Mouse (Mus musculus) limb, embryonic 10.5 days (tissue): ENCODE measurements around the gene Tubb3. TPM values are rescaled to one million over a fixed set of nuclear protein-coding genes. Genes with fewer than 3 reads are reported as not detected.

Experiments
- DNase-seq: peaks from one replicate; pipeline ENCODE4 v3.0.0-alpha.2; 2017; ENCODE audit warnings: low spot score
- H3K27ac ChIP-seq: fragments of 300-500 bp; sonication (generic); 2 replicates; pipeline ENCODE4 v1.5.1; 2016; ENCODE audit warnings: mild to moderate bottlenecking
- H3K27me3 ChIP-seq: fragments of 300-500 bp; sonication (generic); 2 replicates; pipeline ENCODE4 v1.6.1; 2016; ENCODE audit warnings: low read depth, mild to moderate bottlenecking; ENCODE audit not compliant: poor library complexity, severe bottlenecking
- H3K36me3 ChIP-seq: fragments of 300-500 bp; sonication (generic); 2 replicates; pipeline ENCODE4 v1.6.1; 2016; ENCODE audit warnings: mild to moderate bottlenecking, moderate library complexity
- H3K4me1 ChIP-seq: fragments of 300-500 bp; sonication (generic); 2 replicates; pipeline ENCODE4 v1.6.1; 2016
- H3K4me3 ChIP-seq: fragments of 300-500 bp; sonication (generic); 2 replicates; pipeline ENCODE4 v1.5.1; 2016; ENCODE audit warnings: mild to moderate bottlenecking, moderate library complexity
- H3K9me3 ChIP-seq: fragments of 300-500 bp; sonication (generic); replicated peaks from 2 replicates; pipeline ENCODE4 v1.6.1; 2016; ENCODE audit warnings: mild to moderate bottlenecking
- WGBS: fragments of 180-500 bp; shearing (Covaris S2); methylation state at CpG from one replicate; pipeline ENCODE4 v1.1.7; 2016; 5-methylcytosine and 5-hydroxymethylcytosine counted together
- polyA plus RNA-seq: library from polyadenylated mRNA; unstranded; fragments of >200 nt; fragmentation: Nextera tagmentation; extraction: Ambion mirVana; gene quantifications from 2 replicates; pipeline ENCODE4 v1.2.1, GENCODE M21; 2016

Gene Tubb3
- polyA plus RNA-seq, 1 experiment from 2014 or later: 6.9 TPM

DNA sequence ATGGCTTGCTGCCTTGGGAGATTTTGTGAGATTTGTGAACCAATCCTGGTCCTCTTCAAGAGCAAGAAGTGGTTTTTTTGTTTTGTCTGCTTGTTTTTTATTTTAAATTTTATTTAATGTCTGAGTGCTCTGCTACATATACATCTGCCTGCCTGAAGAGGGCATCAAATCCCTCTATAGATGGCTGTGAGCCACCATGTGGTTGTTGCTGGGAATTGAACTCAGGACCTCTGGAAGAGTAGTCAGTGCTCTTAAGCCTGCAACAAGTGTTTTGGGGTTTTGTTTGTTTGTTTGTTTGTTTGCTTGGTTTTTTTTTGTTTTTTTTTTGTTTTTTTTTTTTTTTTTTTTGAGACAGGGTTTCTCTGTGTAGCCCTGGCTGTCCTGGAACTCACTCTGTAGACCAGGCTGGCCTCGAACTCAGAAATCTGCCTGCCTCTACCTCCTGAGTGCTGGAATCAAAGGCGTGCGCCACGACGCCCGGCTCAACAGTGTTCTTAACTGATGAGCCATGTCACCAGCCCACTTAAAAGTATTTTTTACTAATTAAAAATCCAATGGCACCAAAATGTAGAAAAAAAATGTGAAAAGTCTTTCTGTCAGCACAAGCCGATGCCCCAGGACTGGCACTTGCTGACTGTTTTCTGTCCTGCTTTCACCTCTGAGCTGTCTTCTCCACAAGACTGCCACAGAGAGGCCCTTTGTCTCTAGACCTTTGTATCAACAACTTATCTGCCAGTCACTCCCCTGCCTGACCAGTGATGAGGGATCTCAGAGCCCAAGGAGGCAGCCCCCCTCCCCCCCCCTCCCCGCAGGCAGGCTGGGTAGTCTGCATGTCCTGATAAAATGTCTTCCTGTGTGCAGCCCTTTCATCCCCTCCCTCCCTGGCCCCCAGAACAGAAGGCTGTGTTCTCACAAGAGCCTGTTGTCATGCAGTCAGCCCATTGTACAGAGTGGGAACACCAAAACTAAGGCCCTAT lies 5.0 kb downstream of the Tubb3 start:
- Histone ChIP-seq H3K27me3 (peaks cover 33% of the 10 kb centered on the region), H3K4me1 (peaks cover 18% of the 10 kb centered on the region), H3K36me3 (no peaks in the 10 kb centered on the region), H3K27ac (no peak overlapping the region), H3K4me3 (no peak overlapping the region), H3K9me3 (no peaks in the 10 kb centered on the region)
- no peak for DNase-seq
- WGBS: 87% methylated on average over 8 of the region's 8 CpGs

- peaks cover 11% of the 10 kb centered on the region for H3K4me1 ChIP-seq
- 81% methylated on average over 8 of the region's 8 CpGs for whole genome bisulfite sequencing
- no peak overlapping the region for H3K4me3 ChIP-seq
- peaks cover 29% of the 10 kb centered on the region for H3K27me3 ChIP-seq
- DNase-seq: no peak
- no peaks in the 10 kb centered on the region for H3K36me3 ChIP-seq
- H3K27ac ChIP-seq: no peak overlapping the region
- no peaks in the 10 kb centered on the region for H3K9me3 ChIP-seq
Observed at GRCm38 (mm10) chr8:123416944-123417555, 5.8 kb downstream of the Tubb3 start.

GRCm38 (mm10) chr8:123419711-123420110 lies 8.5 kb downstream of the Tubb3 start:
- H3K27ac ChIP-seq: no peak overlapping the region
- no peaks in the 10 kb centered on the region for H3K36me3 ChIP-seq
- 81% methylated on average over 4 of the region's 4 CpGs for WGBS
- no peaks in the 10 kb centered on the region for H3K9me3 ChIP-seq
- peaks cover 6% of the 10 kb centered on the region; the same call in 1 of the 2 replicates for H3K27me3 ChIP-seq
- no peak for DNase-seq
- 0 out of 2 replicates have a peak, but pooled peaks cover 6% of the 10 kb centered on the region for H3K4me1 ChIP-seq
- H3K4me3 ChIP-seq: no peak overlapping the region

DNA sequence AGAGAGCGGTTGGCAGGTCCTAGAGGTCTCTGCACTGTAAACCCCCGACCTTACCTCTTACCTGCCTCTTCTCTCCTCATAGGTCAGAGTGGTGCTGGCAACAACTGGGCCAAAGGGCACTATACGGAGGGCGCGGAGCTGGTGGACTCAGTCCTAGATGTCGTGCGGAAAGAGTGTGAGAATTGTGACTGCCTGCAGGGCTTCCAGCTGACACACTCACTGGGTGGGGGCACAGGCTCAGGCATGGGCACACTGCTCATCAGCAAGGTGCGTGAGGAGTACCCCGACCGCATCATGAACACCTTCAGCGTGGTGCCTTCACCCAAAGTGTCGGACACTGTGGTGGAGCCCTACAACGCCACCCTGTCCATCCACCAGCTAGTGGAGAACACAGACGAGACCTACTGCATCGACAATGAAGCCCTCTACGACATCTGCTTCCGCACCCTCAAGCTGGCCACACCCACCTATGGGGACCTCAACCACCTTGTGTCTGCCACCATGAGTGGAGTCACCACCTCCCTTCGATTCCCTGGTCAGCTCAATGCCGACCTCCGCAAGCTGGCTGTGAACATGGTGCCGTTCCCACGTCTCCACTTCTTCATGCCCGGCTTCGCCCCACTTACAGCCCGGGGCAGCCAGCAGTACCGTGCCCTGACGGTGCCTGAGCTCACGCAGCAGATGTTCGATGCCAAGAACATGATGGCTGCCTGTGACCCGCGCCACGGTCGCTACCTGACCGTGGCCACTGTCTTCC lies 9.5 kb downstream of the Tubb3 start:
- no peaks in the 10 kb centered on the region for H3K36me3 ChIP-seq

GRCm38 (mm10) chr8:123421325-123421724 lies 10.1 kb downstream of the Tubb3 start:
- H3K9me3 ChIP-seq: no peaks in the 10 kb centered on the region

More for the DNA sequence above, 9.5 kb downstream of the Tubb3 start:
- H3K9me3 ChIP-seq: no peaks in the 10 kb centered on the region
- no peak overlapping the region for H3K27ac ChIP-seq
- H3K4me1 ChIP-seq: 0 out of 2 replicates have a peak, but pooled peaks cover 6% of the 10 kb centered on the region
- WGBS: 94% methylated on average over 34 of the region's 34 CpGs
- H3K4me3 ChIP-seq: no peak overlapping the region
- no peak for DNase-seq
- H3K27me3 ChIP-seq: peaks cover 6% of the 10 kb centered on the region; the same call in 1 of the 2 replicates

DNA sequence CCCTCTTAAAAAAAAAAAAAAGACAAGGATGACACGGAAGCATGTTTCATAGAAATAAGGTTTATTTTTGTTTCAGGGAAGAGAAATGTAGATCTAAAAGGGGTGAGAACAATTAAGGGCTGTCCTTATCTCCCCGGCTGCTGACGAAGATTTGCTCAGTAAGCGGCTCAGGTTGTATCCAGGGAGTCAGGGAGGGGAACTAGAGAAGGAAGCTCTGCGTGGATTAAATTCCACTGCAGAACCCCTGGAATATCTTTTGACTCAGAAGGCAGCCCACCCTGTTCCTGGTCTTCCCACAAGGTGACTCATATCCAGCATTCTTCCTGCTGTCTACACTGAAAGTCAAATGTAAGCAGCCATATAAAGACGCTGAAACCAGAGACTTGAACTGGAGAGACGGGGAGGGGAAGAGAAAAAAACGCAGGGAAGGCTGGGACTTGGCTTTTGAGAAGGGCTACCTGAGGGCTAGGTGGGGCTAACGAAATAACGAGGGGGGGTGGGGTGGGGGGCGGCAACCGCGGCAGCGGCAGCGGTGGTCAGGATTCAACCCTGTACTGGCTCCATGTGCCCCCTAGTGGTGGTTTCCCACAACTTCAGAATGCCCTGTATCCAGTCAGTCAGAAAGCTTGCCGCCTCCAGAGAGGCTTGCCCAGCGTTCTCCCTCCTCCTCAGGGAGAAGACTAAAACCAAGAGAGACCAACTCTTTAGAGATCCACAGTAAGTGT lies 11.0 kb downstream of the Tubb3 start:
- H3K9me3 ChIP-seq: peaks cover 4% of the 10 kb centered on the region
- WGBS: 16% methylated on average over 17 of the region's 17 CpGs
- peaks cover 6% of the 10 kb centered on the region; the same call in 1 of the 2 replicates for H3K27me3 ChIP-seq
- DNase-seq: peak; percentile 75
- no peaks in the 10 kb centered on the region for H3K36me3 ChIP-seq
- H3K4me1 ChIP-seq: 0 out of 2 replicates have a peak, but pooled peaks cover 6% of the 10 kb centered on the region
- no peak overlapping the region for H3K27ac ChIP-seq
- H3K4me3 ChIP-seq: peak overlapping the region; percentile 34; the same call in 1 of the 2 replicates

More at GRCm38 (mm10) chr8:123421325-123421724, 10.1 kb downstream of the Tubb3 start:
- Histone ChIP-seq H3K4me1 (0 out of 2 replicates have a peak, but pooled peaks cover 6% of the 10 kb centered on the region), H3K27me3 (peaks cover 6% of the 10 kb centered on the region; the same call in 1 of the 2 replicates), H3K4me3 (no peak overlapping the region), H3K27ac (no peak overlapping the region), H3K36me3 (no peaks in the 10 kb centered on the region)
- 87% methylated on average over 19 of the region's 19 CpGs for WGBS
- no peak for DNase-seq

DNA sequence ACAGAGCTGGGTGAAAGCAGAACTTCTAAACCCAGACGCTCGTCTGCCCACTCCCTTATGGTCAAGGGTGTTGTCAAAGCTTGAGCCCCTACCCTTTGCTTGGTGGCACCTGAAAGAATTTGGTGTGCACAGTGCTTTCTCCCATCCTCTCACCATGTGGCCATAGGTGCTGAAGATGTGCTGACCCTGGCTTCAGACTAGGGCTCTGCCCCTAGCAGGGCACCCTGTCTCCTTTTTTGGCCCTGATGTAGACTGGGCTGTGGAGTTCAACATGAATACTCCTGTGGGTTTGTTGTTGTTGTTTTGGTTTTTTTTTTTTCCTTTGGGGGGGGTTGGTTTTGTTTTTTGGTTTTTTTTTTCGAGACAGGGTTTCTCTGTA lies 11.5 kb downstream of the Tubb3 start:
- Histone ChIP-seq H3K4me3 (no peak overlapping the region), H3K4me1 (0 out of 2 replicates have a peak, but pooled peaks cover 6% of the 10 kb centered on the region), H3K27ac (no peak overlapping the region), H3K36me3 (no peaks in the 10 kb centered on the region), H3K9me3 (peaks cover 10% of the 10 kb centered on the region), H3K27me3 (peaks cover 6% of the 10 kb centered on the region; the same call in 1 of the 2 replicates)
- WGBS: 24% methylated on average over 3 of the region's 3 CpGs
- no peak for DNase-seq

DNA sequence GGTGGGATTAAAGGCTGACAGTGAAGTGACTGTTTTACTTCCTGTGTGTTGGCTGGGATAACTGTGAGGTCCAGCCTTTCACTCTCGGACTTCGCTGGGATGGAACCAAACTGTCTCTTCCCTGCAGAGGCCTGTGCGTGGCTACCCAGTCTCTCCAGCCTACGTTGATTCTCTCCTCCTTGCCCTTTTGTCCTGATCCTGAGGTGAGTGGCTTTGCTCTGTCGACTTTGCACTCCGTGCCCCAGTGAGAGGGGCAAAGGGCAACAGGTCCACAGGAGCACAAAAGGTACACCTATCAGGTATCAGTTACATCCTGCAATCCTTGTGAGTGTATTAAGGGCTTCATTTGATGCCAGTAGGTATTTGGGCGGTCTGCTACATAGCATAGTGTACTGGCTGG lies 12.2 kb downstream of the Tubb3 start, which contains the start of gene Def8:
Gene Def8, plus strand, starts transcription at position 87 of the 400 bp plus-strand sequence.
- WGBS: 76% methylated on average over 7 of the region's 7 CpGs
- peak within 1 kb of the TSS; percentile 34; the same call in 1 of the 2 replicates for H3K4me3 ChIP-seq
- peaks cover 16% of the 10 kb centered on the region for H3K9me3 ChIP-seq
- peaks cover 6% of the 10 kb centered on the region; the same call in 1 of the 2 replicates for H3K27me3 ChIP-seq
- 0 out of 2 replicates have a peak, but pooled peaks cover 6% of the 10 kb centered on the region for H3K4me1 ChIP-seq
- H3K27ac ChIP-seq: no peak within 1 kb of the TSS
- no peak for DNase-seq
- no peaks in the 10 kb centered on the region for H3K36me3 ChIP-seq

DNA sequence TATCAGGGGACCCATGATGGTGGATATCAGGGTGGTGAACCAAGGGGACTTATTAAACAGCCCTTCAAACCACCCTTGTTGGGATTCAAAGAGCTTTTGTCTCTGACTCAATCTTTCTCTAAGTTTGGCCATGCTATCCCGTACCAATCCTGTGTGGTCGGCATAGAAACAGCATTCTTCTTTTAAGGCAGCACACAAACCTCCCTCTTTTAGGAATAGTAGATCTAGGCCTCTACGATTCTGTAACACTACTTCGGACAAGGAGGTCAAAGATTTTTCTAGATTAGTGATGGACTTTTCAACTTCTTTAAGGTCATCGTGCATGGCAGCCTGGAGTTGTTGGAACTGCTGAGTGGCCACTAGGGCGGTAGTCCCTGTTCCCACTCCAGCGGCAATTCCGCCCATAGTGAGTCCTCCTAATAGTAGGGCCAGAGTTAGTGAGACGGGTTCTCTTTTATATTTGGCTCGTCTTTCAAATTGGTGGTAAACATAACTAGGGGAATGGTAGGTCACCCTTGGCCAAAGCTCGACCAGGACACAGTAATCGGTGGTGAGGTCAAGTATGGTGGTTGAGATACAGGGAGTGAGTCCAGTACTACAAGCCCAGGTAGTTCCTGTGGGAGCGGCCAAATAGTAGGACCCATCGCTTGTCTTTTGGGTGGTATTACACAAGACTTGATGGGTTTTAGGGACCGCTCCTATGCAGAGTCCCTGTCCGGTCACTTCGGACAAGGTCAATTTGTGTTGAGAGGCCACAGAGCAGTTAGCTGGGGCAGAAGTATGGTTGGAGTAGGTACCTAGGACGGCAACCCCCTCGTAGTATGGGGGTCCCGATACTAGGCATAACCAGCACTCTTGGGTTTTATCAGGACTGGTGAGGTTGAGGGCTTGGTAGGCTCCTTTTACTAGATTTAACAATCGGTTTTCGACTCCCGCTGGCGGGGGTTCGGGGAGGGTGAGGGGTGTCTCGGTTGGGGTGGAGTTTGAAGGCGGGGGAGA lies 15.6 kb downstream of the Tubb3 start:
- 96% methylated on average over 27 of the region's 27 CpGs for WGBS
- H3K9me3 ChIP-seq: peaks cover 34% of the 10 kb centered on the region
- no peaks in the 10 kb centered on the region for H3K27me3 ChIP-seq
- H3K36me3 ChIP-seq: no peaks in the 10 kb centered on the region
- 0 out of 2 replicates have a peak, but pooled peaks cover 6% of the 10 kb centered on the region for H3K4me1 ChIP-seq
- H3K4me3 ChIP-seq: no peak overlapping the region
- H3K27ac ChIP-seq: no peak overlapping the region
- DNase-seq: no peak

DNA sequence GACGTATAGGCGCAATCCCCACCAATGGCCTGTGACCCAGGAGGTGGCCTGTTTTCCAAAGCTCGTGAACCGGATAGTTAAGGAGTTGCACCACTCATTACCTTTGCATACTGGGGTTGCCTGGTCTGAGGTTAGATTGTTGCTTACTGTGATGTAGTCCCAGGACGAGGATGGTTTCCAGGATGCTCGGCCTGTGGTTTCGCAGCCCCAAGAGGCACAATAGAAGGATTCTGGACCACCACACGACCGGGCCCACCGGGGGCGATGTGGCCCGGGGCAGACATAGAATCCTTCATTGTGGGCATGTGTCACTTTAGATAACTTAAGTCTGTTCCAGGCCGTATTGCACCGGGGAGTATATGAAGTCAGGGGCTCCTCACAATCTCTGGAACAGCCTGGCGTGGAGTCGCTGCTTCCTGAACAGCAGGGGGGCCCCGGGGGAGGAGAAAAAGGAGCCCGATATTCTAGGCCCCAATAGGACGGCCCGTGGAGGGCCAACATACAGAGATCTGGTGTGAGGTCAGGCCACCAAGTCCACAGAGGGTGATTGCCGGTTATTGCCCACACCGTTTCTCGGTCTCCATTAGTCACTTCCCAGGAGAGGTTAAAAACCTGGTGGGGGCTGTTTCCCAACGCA lies 16.5 kb downstream of the Tubb3 start:
- Histone ChIP-seq H3K27ac (no peak overlapping the region), H3K4me3 (no peak overlapping the region), H3K36me3 (no peaks in the 10 kb centered on the region), H3K9me3 (peaks cover 38% of the 10 kb centered on the region), H3K27me3 (no peaks in the 10 kb centered on the region), H3K4me1 (no peaks in the 10 kb centered on the region)
- WGBS: 97% methylated on average over 24 of the region's 24 CpGs
- no peak for DNase-seq
